Mouse (Mus musculus) olfactory bulb, adult 2 months (tissue): ENCODE data around the gene Pitpnm3.

Source experiments
- CTCF ChIP-seq: fragments of 200-500 bp; IDR thresholded peaks from 2 replicates; pipeline ENCODE4 v1.5.1; 2012; ENCODE audit warnings: low read depth, mild to moderate bottlenecking, low read length, moderate library complexity; ENCODE audit not compliant: insufficient read depth
- POLR2A ChIP-seq: fragments of 200-500 bp; IDR thresholded peaks from 2 replicates; pipeline ENCODE4 v1.6.1; 2012; ENCODE audit warnings: mild to moderate bottlenecking, low read depth, low read length, moderate library complexity; ENCODE audit not compliant: insufficient read depth

DNA sequence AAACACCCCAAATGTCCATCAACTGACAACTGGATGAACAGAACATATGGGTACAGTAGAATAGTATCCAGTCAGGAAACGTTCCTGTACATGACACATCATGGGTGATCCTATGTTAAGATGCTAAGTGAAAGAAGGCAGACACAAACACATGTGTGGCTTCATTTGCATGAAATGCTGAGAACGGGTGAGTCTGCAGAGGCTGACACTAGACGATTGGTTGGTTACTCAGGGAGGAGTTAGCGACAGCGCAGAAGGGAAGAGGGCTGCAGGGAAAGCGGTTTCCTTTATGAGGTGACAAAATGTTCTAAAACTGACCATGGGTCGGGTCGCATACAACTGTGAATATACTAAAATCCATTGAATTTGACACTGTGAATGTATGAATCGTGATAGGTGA lies 75.2 kb downstream of the Pitpnm3 start:
- no peak for TF ChIP-seq POLR2A
- no peak for TF ChIP-seq CTCF
